Mouse (Mus musculus): ENCODE results near the gene Olfr429.

- TF ChIP-seq CTCF (IDR thresholded peaks at IDR 0.05) (no peak), EP300 (IDR thresholded peaks at IDR 0.05) (no peak)
Observed at GRCm38 (mm10) chr1:174066305-174066704, 17.8 kb upstream of the Olfr429 start, which contains the start of gene Olfr430.

Measured in lung, postnatal 0 days (tissue).